Mouse (Mus musculus): Measurements from ENCODE around the gene Spty2d1. TPM values are rescaled to one million over a fixed set of nuclear protein-coding genes. Genes with fewer than 3 reads are reported as not detected.

Spty2d1 gene
- polyA plus RNA-seq, 1 experiment, result 3.8 TPM

Other genes with a start within 250 kb of the Spty2d1 start
- 27.6 and 33.9 TPM in 2 replicates for gene Hps5, start 212.3 kb downstream of the Spty2d1 start, polyA plus RNA-seq (2012; rRNA removed)
- gene Gtf2h1, start 212.3 kb downstream of the Spty2d1 start, polyA plus RNA-seq (2012; rRNA removed), result 6.9 and 10.2 TPM in 2 replicates
- gene Ldha, start 166.9 kb downstream of the Spty2d1 start, polyA plus RNA-seq (2012; rRNA removed), result 1,305 and 1,564 TPM in 2 replicates
- gene Ldhc, start 147.2 kb downstream of the Spty2d1 start, polyA plus RNA-seq (2012; rRNA removed), result not detected in 2 replicates
- gene Tsg101, start 88.4 kb downstream of the Spty2d1 start, polyA plus RNA-seq (2012; rRNA removed), result 68.3 and 71.2 TPM in 2 replicates
- gene Uevld, start 49.9 kb downstream of the Spty2d1 start, polyA plus RNA-seq (2012; rRNA removed), result 2.5 and 4.3 TPM in 2 replicates
- not detected in 2 replicates for gene Gm9999, start 24.8 kb downstream of the Spty2d1 start, polyA plus RNA-seq (2012; rRNA removed)
- gene Tmem86a, start 42.2 kb upstream of the Spty2d1 start, polyA plus RNA-seq (2012; rRNA removed), result 52.8 and 183 TPM in 2 replicates
- 0.21 and 1.2 TPM in 2 replicates for gene Ptpn5, start 125.3 kb upstream of the Spty2d1 start, polyA plus RNA-seq (2012; rRNA removed)
- not detected in 2 replicates for gene Mrgpra6, start 196.5 kb upstream of the Spty2d1 start, polyA plus RNA-seq (2012; rRNA removed)
- gene Mrgpra9, start 244.4 kb upstream of the Spty2d1 start, polyA plus RNA-seq (2012; rRNA removed), result 0.34 TPM in 1 of 2 replicates, not detected in the other

All from large intestine, adult 2 months (tissue).